Mouse (Mus musculus): ENCODE measurements around the gene Eif4e3.

Gene Eif4e3

DNA sequence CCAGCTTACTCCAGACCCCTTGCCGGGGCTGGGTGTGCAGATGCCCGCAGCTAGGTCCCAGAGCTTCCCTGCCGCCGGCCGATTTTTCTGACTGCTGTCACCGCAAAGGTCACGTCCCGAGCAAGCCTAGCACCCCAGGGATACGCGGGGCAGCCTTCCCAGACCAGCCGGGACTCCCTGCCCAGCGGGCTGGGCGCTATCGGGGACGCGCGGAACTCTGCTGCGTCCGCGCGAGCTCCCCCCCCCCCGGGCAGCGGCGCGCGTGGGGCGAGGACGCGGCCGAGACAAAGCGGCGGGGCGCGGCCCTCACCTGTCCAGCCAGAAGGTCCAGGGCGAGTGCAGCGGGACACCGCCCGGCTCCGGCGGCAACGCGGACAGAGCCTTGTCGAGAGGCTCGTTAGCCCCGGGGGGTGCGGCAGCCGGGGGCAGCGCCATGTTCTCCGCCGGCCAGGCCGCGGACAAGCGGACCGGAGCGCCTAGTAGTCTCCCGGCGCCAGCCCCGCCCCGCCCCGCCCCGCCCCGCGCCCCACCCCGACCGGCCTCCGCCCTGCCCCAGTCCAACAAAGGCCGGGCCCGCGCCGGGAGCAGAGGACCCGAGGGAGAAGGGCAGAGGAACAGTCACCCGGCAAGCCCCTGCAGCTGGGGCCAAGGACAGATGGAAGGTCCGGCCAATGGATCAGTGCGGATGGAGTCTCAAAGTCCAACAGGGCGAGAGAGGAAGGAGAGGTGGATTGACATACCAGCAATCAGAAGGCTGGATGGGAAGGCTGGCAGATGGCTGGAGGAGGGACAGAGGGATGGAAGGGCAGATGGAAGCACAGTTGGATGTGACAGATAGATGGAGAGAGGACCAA, at the start of gene Eif4e3, which contains the start of gene Gm20696:
Eif4e3 (minus strand) TSS at position 454 of the 854 bp plus-strand sequence.
Gm20696 (minus strand) TSS at position 480 of the 854 bp plus-strand sequence.
- DNase-seq = peak; percentile 22 to 56

- no peak for DNase-seq
Measured at GRCm38 (mm10) chr6:99715913-99716312, 49.3 kb upstream of the Eif4e3 start.

DNA sequence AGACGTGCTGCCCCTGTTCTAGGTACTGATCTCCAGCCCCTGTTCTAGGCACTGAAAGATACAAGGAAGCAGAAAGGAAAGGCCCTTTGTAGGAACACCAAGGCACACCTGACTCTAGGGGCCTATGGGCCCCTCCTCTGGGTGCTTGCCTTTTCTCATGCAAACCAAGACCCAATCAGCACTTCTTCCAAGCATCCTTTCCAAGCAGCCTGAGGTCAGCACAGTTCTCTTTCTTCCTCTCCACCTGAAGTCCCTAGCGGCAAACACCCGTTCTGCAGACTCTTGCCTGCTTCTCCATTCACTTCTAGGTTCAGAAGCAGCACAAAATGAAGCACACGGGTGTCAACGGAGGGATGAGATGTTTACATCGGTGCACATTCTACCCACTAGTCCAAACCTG, 48.6 kb upstream of the Eif4e3 start:
- DNase-seq = no peak

- no peak for DNase-seq
Measured at GRCm38 (mm10) chr6:99713256-99713655, 46.7 kb upstream of the Eif4e3 start.

- DNase-seq = no peak
Measured at GRCm38 (mm10) chr6:99711576-99712101, 45.1 kb upstream of the Eif4e3 start.

- no peak for DNase-seq
Measured at GRCm38 (mm10) chr6:99700484-99700883, 33.9 kb upstream of the Eif4e3 start.

- DNase-seq = no peak
Measured at GRCm38 (mm10) chr6:99692916-99693841, 26.6 kb upstream of the Eif4e3 start.

GRCm38 (mm10) chr6:99692206-99692915, 25.8 kb upstream of the Eif4e3 start, which contains the start of gene Gpr27:
Gene Gpr27 (plus strand): TSS chr6:99692679.
- DNase-seq = no peak

DNA sequence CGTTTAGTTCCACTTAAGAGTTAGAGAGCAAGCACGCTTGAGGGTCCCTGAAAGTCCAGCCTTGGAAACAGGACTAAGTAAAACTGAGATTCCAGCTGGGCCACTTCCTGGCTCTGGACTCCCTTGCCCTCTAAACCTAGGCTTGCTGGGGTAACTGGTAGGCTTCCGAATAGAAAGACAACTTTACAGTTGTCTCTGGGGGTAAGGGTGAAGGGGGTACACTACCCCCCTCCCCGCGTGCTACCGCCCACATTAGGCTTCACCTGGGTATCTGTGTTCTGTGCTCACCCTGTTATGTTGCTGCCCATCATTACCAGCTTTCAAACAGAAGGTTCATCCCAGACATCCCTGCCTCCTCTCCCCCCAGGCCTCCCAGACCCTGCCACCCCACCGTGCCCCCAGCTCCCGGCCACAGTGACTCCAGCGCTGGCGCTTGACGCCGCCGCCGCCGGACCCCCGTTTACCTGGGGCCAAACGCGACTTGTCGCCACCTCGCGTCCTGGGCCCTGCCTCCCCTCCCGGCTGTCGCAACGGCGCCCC, 25.2 kb upstream of the Eif4e3 start:
- no peak for DNase-seq

DNA sequence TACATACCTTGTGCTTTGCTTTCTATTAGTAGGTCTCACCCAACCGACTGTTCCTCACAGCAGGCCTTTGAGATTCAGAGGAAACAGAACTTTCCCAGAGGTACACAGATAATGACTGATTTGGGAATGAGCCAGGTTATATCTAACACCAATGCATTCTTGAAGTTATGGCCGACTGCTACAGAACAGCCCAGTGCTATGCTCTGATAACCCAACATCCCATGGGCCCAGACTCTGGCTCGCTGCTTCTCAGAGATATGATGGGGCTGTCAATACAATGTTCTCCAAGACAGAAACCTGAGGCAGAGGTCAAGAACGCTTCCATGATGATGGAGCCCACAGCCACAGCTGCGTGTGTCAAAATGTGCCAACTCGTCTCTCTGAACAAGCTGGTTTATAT, 21.9 kb upstream of the Eif4e3 start:
- no peak for DNase-seq

GRCm38 (mm10) chr6:99684899-99685298, 18.3 kb upstream of the Eif4e3 start:
- DNase-seq = no peak

DNA sequence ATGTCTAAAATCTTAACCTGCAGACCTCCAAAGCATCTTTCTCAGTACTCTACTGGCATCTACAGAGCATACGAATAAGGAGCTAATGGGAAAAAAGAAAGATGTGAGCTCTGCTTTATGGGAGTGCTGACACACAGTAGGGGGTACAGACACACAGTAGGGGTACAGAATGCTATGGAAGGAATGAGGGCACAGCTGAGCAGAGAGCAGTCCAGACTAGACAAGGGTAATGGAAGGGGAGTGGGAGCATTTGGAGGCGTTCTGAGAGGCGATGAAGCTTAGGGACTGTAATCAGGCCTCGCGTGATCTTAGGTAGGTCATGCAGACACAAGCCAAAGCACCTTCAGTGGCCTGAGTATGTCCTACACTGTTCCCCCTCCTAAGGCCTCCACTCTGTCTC, 17.4 kb upstream of the Eif4e3 start:
- DNase-seq = no peak

- no peak for DNase-seq
Measured at GRCm38 (mm10) chr6:99678108-99678507, 11.5 kb upstream of the Eif4e3 start.

GRCm38 (mm10) chr6:99677325-99677724, 10.8 kb upstream of the Eif4e3 start:
- DNase-seq = no peak

DNA sequence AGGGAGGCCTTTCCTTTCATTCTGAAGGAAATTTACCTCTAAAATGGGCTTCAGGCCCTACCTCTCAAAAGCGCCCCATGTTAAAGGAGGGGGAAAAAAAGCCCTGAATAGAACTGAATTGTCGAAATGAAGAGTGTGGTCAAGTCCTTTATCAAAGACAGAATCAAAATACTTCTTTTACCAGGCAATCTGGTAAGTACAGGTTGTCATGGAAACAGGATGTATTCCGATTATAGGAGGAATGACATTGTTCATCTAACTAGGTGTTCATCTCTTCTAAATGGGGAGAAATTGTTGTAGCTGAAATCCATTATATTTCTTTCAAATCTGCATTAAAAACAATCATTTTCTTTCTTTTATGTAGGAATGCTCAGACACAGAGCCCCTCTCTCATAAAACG, 7.9 kb upstream of the Eif4e3 start:
- no peak for DNase-seq

DNA sequence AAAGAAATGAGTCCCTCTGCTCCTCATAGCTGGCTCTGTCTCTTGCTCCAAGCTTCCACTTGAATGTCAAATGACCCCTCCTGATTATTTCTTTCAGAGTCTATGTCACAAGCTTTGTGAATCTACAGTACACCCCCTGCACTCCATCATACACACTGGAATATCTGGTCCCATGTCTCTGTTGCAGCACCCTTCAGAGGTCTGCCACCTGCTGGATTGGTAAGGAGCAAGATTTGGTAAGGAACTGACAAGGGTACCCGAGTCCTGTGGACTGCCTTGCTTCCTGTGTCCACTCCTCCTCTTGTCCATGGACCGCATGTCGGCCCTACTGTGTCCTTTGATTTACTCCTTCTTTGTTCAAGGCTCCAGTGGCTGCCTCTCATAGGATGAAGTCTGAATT, 5.2 kb upstream of the Eif4e3 start:
- DNase-seq = no peak

DNA sequence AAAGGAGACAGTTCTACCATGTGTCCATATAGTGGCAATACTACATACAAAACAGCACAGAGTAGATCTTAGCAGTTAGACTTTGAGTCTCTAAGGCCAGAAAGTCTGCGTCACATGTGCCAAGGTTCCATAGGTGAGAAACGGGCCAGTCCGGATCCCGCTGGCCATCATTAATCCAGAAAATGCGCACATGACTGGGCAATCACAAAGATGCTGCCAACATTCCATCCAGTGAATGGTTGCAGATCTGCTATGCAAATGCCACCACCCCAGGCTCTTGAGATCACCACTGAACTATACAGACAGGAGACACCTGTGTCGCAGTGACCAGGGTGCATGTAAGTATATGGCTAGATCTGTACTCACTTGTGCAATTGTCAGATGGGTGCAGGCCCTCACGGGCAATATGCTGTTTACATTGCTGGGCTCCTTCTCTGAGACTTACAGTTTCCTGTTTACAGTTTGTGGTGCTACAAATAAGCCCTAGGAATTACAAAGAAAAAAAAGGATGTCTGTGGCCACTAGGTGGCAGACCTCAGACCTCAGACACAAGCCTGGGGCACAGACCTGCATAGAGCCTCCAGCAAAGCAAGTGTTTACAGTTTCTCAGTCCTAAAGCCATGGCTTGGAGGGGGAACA, 4.0 kb upstream of the Eif4e3 start:
- DNase-seq = peak in 1 of 2 experiments; percentile 47

DNA sequence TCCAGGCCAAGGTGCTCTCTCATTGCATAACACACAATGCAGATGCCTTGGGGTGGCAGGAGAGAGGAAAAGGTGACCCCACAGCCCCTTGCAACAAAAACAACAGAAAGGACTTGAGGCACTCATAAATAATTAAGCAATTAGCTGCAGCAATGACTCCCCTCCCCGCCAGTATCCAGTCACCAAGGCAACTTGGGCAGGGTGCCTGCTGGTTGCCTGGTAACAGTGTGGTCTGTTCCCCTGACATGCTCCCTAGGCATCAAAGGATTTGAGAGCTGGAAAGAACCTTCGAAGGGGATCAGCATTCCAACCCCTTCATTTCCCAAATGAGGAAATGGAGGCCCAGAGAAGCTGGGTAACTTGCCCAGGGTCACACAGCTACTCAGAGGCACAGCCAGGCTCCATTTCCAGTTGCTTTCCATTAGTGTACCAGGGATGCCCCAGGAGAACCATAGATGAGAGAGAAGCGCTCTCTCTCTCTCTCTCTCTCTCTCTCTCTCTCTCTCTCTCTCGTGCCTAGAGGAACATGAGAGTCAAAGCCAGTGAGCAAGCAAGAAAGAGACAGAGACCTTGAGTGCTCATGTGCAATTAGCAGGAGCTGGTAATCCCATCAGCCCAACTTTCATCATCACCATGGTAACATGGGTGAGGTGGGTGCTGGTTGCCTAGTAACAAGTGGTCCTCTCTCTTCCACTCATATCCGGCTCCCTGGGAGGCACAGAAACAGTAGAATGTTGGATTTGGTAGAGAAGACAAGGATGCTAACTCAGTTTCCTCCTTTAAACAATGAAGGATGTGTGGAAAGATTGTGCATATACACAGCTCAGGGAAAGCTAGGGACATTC, 3.1 kb upstream of the Eif4e3 start:
- DNase-seq = no peak

- no peak for DNase-seq
Measured at GRCm38 (mm10) chr6:99667290-99667689, 719 bp upstream of the Eif4e3 start.

- no peak for DNase-seq
Measured at GRCm38 (mm10) chr6:99665457-99666317, 884 bp downstream of the Eif4e3 start.

All from spleen, adult 18-20 months (tissue).